Mouse (Mus musculus) stomach, postnatal 0 days (tissue): ENCODE results near the gene Nrf1. TPM values are rescaled to one million over a fixed set of nuclear protein-coding genes. Genes with fewer than 3 reads are reported as not detected.

ENCODE experiments used
- ATAC-seq: fragments of 200-750 bp; cut with Nextera tagmentation; 2 replicates; pipeline ENCODE4 v1.8.0; 2017; ENCODE audit not compliant: low FRiP score, low TSS enrichment
- DNase-seq: peaks from one replicate; pipeline ENCODE4 v3.0.0-alpha.2; 2016; ENCODE audit warnings: low spot score
- H3K27ac ChIP-seq: fragments of 300-500 bp; sonication (generic); replicated peaks from 2 replicates; pipeline ENCODE4 v1.5.1; 2014; ENCODE audit warnings: mild to moderate bottlenecking, control low read depth
- H3K27me3 ChIP-seq: fragments of 300-500 bp; sonication (generic); 2 replicates; pipeline ENCODE4 v1.6.1; 2014; ENCODE audit warnings: low read length; ENCODE audit not compliant: control insufficient read depth, insufficient read depth
- H3K36me3 ChIP-seq: fragments of 300-500 bp; sonication (generic); 2 replicates; pipeline ENCODE4 v1.6.1; 2014; ENCODE audit warnings: low read length, mixed read lengths; ENCODE audit not compliant: control insufficient read depth, insufficient read depth
- H3K4me1 ChIP-seq: fragments of 300-500 bp; sonication (generic); replicated peaks from 2 replicates; pipeline ENCODE4 v1.6.1; 2014; ENCODE audit warnings: antibody characterized with exemption; ENCODE audit not compliant: control insufficient read depth, insufficient read depth
- H3K4me2 ChIP-seq: fragments of 300-500 bp; sonication (generic); replicated peaks from 2 replicates; pipeline ENCODE4 v1.6.1; 2014; ENCODE audit warnings: low read depth, mild to moderate bottlenecking, control low read depth, moderate library complexity
- H3K4me3 ChIP-seq: fragments of 300-500 bp; sonication (generic); 2 replicates; pipeline ENCODE4 v1.5.1; 2014; ENCODE audit warnings: low read depth, low read length, control low read depth
- H3K9ac ChIP-seq: fragments of 300-500 bp; sonication (generic); 2 replicates; pipeline ENCODE4 v1.6.1; 2014; ENCODE audit warnings: mild to moderate bottlenecking, low read length, control low read depth, mixed read lengths
- H3K9me3 ChIP-seq: fragments of 300-500 bp; sonication (generic); 2 replicates; pipeline ENCODE4 v1.6.1; 2016; ENCODE audit warnings: low read length; ENCODE audit not compliant: control insufficient read depth
- CTCF ChIP-seq: IDR thresholded peaks from 2 replicates; pipeline ENCODE4 v1.5.1; 2016; ENCODE audit warnings: antibody characterized with exemption, low read depth, mild to moderate bottlenecking, moderate library complexity
- EP300 ChIP-seq: optimal IDR thresholded peaks from 2 replicates; pipeline ENCODE3; 2016; ENCODE audit warnings: antibody characterized with exemption
- WGBS: fragments of 180-500 bp; shearing (Covaris S2); extraction: QIAGEN DNeasy Blood & Tissue Kit; methylation state at CpG from one replicate; pipeline ENCODE4 v1.1.7; 2014; 5-methylcytosine and 5-hydroxymethylcytosine counted together
- polyA plus RNA-seq: library from polyadenylated mRNA; unstranded; fragments of >200 nt; fragmentation: Nextera tagmentation; extraction: Ambion mirVana; gene quantifications from 2 replicates; pipeline ENCODE4 v1.2.1, GENCODE M21; 2015

Nrf1 gene
- polyA plus RNA-seq, 1 experiment from 2014 or later = 15.1 TPM

DNA sequence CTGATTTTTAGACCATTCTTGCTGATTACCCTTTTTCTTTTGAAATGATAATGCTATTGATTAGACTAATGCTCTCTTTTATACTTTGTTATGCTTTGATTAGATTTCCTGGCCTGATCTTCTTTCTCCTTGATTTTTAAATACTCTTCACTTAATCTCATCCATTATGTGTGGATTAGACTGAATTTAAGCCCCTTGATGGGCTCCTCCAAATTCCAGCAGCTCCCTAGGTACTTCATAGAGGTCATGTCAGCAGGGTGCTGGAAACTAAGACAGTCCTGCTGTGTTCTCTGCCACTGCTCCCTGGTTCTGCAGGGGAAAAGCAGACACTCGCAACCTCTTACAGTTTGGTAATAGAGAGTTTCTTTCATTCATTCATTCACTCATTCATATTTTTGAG, 35.5 kb downstream of the Nrf1 start:
- Histone ChIP-seq H3K4me3 (no peak overlapping the region), H3K27me3 (no peaks in the 10 kb centered on the region), H3K36me3 (no peaks in the 10 kb centered on the region), H3K4me2 (no peak overlapping the region), H3K9ac (no peak overlapping the region), H3K27ac (no peak overlapping the region), H3K4me1 (no peaks in the 10 kb centered on the region), H3K9me3 (no peaks in the 10 kb centered on the region)
- no peak for DNase-seq
- TF ChIP-seq EP300 = no peak
- TF ChIP-seq CTCF = no peak
- ATAC-seq = no peak
- 84% methylated on average over 1 of the region's 1 CpGs for WGBS

DNA sequence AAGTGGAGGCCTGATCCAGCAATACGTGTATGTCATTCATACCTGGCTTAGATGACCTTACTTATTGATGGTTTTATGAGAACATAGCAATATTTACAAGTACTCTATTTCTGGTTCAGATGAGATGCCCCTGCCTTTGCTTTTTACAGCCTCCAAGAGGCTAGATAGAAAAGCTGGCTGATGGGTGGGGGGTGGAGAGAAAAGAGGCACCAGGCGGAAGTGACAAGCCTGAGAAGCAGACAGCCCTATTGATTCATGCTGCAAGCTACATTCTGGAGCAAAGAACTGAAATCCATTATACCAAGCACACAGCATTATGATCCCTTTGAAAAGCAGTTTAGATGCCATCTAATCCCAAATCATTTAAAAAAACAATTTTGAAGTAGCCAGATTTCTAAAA, 37.6 kb downstream of the Nrf1 start:
- 55% methylated on average over 2 of the region's 2 CpGs for whole genome bisulfite sequencing
- no peak for ATAC-seq

DNA sequence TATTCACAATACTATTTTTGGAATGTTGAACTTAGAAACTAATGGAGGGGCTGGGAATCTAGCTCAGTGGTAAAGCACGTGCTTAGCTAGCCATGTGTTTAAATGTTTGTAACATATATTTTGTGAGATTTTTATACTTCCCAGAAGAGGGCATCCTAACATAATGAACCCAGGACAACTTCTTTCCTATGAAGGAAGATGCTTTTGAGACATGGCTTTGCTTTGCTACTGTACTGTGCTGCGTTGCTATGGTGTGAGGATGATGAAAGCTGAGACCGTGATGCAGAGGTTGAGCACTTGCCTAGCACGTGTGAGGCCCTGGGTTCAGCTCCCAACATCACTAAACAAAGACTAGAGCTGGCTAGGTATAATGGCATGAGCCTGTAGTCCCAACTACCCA, 43.4 kb downstream of the Nrf1 start:
- WGBS = 68% methylated on average over 4 of the region's 4 CpGs
- no peak for DNase-seq
- Histone ChIP-seq H3K36me3 (peaks cover 13% of the 10 kb centered on the region; the same call in 1 of the 2 replicates), H3K9ac (no peak overlapping the region), H3K9me3 (no peaks in the 10 kb centered on the region), H3K27me3 (no peaks in the 10 kb centered on the region), H3K4me3 (no peak overlapping the region), H3K4me1 (no peaks in the 10 kb centered on the region), H3K4me2 (no peak overlapping the region), H3K27ac (no peak overlapping the region)
- no peak for ATAC-seq
- TF ChIP-seq CTCF (peak; percentile 52), EP300 (no peak)

More for the DNA sequence above, 37.6 kb downstream of the Nrf1 start:
- Histone ChIP-seq H3K36me3 (no peaks in the 10 kb centered on the region; the same call in 1 of the 2 replicates), H3K27ac (no peak overlapping the region), H3K4me1 (no peaks in the 10 kb centered on the region), H3K4me2 (no peak overlapping the region), H3K27me3 (no peaks in the 10 kb centered on the region), H3K4me3 (no peak overlapping the region), H3K9ac (no peak overlapping the region), H3K9me3 (no peaks in the 10 kb centered on the region)
- DNase-seq = no peak
- TF ChIP-seq EP300 = no peak
- no peak for TF ChIP-seq CTCF

DNA sequence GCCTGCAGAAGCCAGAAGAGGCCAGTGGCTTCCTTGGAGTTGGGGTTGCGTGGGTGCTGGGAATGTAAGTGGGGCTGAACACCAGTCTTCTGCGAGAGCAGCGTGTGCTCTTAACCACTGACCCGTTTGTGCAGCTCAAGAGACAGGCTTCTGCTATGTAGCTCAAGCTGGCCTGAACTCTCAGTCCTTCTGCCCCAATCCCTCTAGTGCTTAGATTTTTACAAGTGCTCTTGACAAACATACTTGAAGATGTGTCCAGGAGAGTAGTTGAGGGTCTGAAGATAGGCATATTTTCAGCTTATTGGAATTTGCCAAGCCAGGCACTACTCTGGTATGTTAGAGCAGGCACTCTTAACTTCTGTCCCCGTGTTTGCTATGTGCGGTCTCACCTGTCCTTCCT, 45.0 kb downstream of the Nrf1 start:
- H3K36me3 ChIP-seq = peaks cover 17% of the 10 kb centered on the region
- H3K27me3 ChIP-seq = no peaks in the 10 kb centered on the region
- H3K4me2 ChIP-seq = no peak overlapping the region
- DNase-seq (no peak), ATAC-seq (no peak)
- H3K4me3 ChIP-seq = no peak overlapping the region
- 95% methylated on average over 6 of the region's 6 CpGs for WGBS
- no peak for TF ChIP-seq CTCF
- TF ChIP-seq EP300 = no peak
- no peak overlapping the region for H3K9ac ChIP-seq
- no peaks in the 10 kb centered on the region for H3K9me3 ChIP-seq
- no peaks in the 10 kb centered on the region for H3K4me1 ChIP-seq
- no peak overlapping the region for H3K27ac ChIP-seq

DNA sequence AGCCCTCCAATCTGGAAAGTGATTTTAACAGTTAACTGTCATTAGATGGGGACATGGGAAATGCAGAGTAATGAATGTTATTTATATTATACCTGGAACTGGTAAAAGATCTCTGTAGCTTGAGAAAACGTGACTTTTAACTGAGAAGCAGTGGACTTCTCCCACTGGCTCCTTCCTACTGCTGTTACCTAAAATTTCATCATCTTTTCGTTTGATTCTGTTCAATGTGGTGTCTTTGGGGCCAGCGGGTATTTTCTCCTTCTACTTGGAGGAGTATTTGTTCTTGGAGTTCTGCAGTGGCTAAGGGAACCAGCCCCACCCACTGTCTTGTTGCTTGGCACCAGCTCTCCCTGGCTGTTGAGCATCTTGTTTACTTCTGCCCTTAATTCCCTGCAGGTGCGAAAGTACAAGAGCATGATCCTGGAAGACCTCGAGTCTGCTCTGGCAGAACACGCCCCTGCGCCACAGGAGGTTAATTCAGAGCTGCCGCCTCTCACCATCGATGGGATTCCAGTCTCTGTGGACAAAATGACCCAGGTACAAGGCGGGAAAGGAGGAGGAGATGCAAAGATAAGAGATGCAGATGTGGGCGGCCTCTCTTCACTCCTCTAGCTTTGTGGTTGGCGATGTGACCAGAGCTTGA, 54.1 kb downstream of the Nrf1 start:
- WGBS = 74% methylated on average over 12 of the region's 12 CpGs
- DNase-seq (no peak), ATAC-seq (no peak)
- Histone ChIP-seq H3K9me3 (no peaks in the 10 kb centered on the region), H3K36me3 (peaks cover 27% of the 10 kb centered on the region), H3K4me2 (no peak overlapping the region), H3K4me1 (no peaks in the 10 kb centered on the region), H3K27ac (no peak overlapping the region), H3K4me3 (no peak overlapping the region), H3K27me3 (no peaks in the 10 kb centered on the region), H3K9ac (no peak overlapping the region)
- TF ChIP-seq CTCF (no peak), EP300 (no peak)

DNA sequence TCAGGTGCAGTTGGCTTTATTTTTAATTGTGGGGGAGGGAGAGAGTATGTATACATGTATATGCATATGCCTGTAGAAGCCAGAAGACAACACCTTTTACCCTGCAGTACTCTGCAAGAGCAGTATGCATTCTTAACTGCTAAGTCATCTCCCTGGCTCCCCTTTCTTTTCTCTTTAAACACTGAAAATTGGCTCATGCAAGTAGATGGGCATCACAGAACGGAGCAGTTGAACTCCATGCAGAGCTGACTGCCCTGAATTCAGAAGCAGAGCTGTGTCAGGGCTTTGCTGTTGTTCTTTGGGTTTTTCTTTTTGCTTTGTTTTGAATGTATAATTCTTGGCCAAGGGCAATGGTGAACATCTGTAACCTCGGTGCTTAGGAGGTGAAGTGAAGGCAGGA, 58.3 kb downstream of the Nrf1 start:
- TF ChIP-seq EP300 (no peak), CTCF (no peak)
- Histone ChIP-seq H3K9ac (no peak overlapping the region), H3K27ac (no peak overlapping the region), H3K27me3 (no peaks in the 10 kb centered on the region), H3K9me3 (no peaks in the 10 kb centered on the region), H3K4me2 (no peak overlapping the region), H3K4me1 (no peaks in the 10 kb centered on the region), H3K4me3 (no peak overlapping the region), H3K36me3 (peaks cover 15% of the 10 kb centered on the region)
- WGBS = 85% methylated on average over 2 of the region's 2 CpGs
- ATAC-seq = no peak
- no peak for DNase-seq
